Mouse (Mus musculus): Measurements from ENCODE around the gene Gtse1. TPM values are rescaled to one million over a fixed set of nuclear protein-coding genes. Genes with fewer than 3 reads are reported as not detected.

Gene Gtse1
- polyA plus RNA-seq, 1 experiment from 2014 or later: 18.9 TPM

- ATAC-seq (ENCODE audit: low read depth): no peak
- 80% methylated on average over 10 of the region's 10 CpGs for WGBS
- H3K36me3 ChIP-seq (ENCODE audit: control insufficient read depth, insufficient read depth, low read length): peaks cover 21% of the 10 kb centered on the region
Measured at GRCm38 (mm10) chr15:85902505-85902904, 43.0 kb downstream of the Gtse1 start.

GRCm38 (mm10) chr15:85903826-85904225 is 44.3 kb downstream of the Gtse1 start:
- Histone ChIP-seq H3K4me1 (ENCODE audit: control insufficient read depth, insufficient read depth, low read length) (no peaks in the 10 kb centered on the region), H3K9ac (ENCODE audit: low read depth, low read length) (no peak overlapping the region), H3K4me3 (ENCODE audit: low read depth, low read length) (no peak overlapping the region), H3K36me3 (ENCODE audit: control insufficient read depth, insufficient read depth, low read length) (0 out of 2 replicates have a peak, but pooled peaks cover 8% of the 10 kb centered on the region), H3K27ac (replicated peaks; ENCODE audit: low read depth, low read length) (no peak overlapping the region), H3K9me3 (ENCODE audit: control insufficient read depth, low read length) (no peaks in the 10 kb centered on the region), H3K4me2 (ENCODE audit: low read depth, low read length) (no peak overlapping the region), H3K27me3 (replicated peaks; ENCODE audit: control insufficient read depth, insufficient read depth, low read length) (no peaks in the 10 kb centered on the region)
- ATAC-seq (ENCODE audit: low read depth): no peak
- DNase-seq (ENCODE audit: low spot score): no peak
- 62% methylated on average over 8 of the region's 8 CpGs for WGBS

More at GRCm38 (mm10) chr15:85902505-85902904, 43.0 kb downstream of the Gtse1 start:
- H3K4me3 ChIP-seq (ENCODE audit: low read depth, low read length): no peak overlapping the region
- H3K4me1 ChIP-seq (ENCODE audit: control insufficient read depth, insufficient read depth, low read length): no peaks in the 10 kb centered on the region
- no peaks in the 10 kb centered on the region for H3K27me3 ChIP-seq (replicated peaks; ENCODE audit: control insufficient read depth, insufficient read depth, low read length)
- DNase-seq (ENCODE audit: low spot score): no peak
- H3K4me2 ChIP-seq (ENCODE audit: low read depth, low read length): no peak overlapping the region
- no peak overlapping the region for H3K9ac ChIP-seq (ENCODE audit: low read depth, low read length)
- H3K27ac ChIP-seq (replicated peaks; ENCODE audit: low read depth, low read length): no peak overlapping the region
- H3K9me3 ChIP-seq (ENCODE audit: control insufficient read depth, low read length): no peaks in the 10 kb centered on the region

- Histone ChIP-seq H3K9ac (ENCODE audit: low read depth, low read length) (no peak overlapping the region), H3K27me3 (replicated peaks; ENCODE audit: control insufficient read depth, insufficient read depth, low read length) (no peaks in the 10 kb centered on the region), H3K27ac (replicated peaks; ENCODE audit: low read depth, low read length) (peak overlapping the region; percentile 5; the same call in 1 of the 2 replicates), H3K9me3 (ENCODE audit: control insufficient read depth, low read length) (0 out of 2 replicates have a peak, but pooled peaks cover 3% of the 10 kb centered on the region), H3K4me1 (ENCODE audit: control insufficient read depth, insufficient read depth, low read length) (peaks cover 9% of the 10 kb centered on the region), H3K4me2 (ENCODE audit: low read depth, low read length) (no peak overlapping the region), H3K36me3 (ENCODE audit: control insufficient read depth, insufficient read depth, low read length) (0 out of 2 replicates have a peak, but pooled peaks cover 2% of the 10 kb centered on the region), H3K4me3 (ENCODE audit: low read depth, low read length) (no peak overlapping the region)
- 82% methylated on average over 7 of the region's 7 CpGs for WGBS
- DNase-seq (ENCODE audit: low spot score) (no peak), ATAC-seq (ENCODE audit: low read depth) (no peak)
Measured at GRCm38 (mm10) chr15:85908660-85909491, 49.3 kb downstream of the Gtse1 start.

- Histone ChIP-seq H3K27me3 (replicated peaks; ENCODE audit: control insufficient read depth, insufficient read depth, low read length) (no peaks in the 10 kb centered on the region), H3K36me3 (ENCODE audit: control insufficient read depth, insufficient read depth, low read length) (0 out of 2 replicates have a peak, but pooled peaks cover 3% of the 10 kb centered on the region), H3K4me2 (ENCODE audit: low read depth, low read length) (no peak overlapping the region), H3K9ac (ENCODE audit: low read depth, low read length) (no peak overlapping the region), H3K27ac (replicated peaks; ENCODE audit: low read depth, low read length) (peak overlapping the region; percentile 5; the same call in 1 of the 2 replicates), H3K9me3 (ENCODE audit: control insufficient read depth, low read length) (0 out of 2 replicates have a peak, but pooled peaks cover 5% of the 10 kb centered on the region), H3K4me3 (ENCODE audit: low read depth, low read length) (no peak overlapping the region), H3K4me1 (ENCODE audit: control insufficient read depth, insufficient read depth, low read length) (peaks cover 9% of the 10 kb centered on the region)
- ATAC-seq (ENCODE audit: low read depth) (0 out of 2 replicates have a peak, but pooled peaks have one; percentile 4), DNase-seq (ENCODE audit: low spot score) (no peak)
- 86% methylated on average over 3 of the region's 3 CpGs for WGBS
Measured at GRCm38 (mm10) chr15:85909492-85909829, 49.9 kb downstream of the Gtse1 start.

DNA sequence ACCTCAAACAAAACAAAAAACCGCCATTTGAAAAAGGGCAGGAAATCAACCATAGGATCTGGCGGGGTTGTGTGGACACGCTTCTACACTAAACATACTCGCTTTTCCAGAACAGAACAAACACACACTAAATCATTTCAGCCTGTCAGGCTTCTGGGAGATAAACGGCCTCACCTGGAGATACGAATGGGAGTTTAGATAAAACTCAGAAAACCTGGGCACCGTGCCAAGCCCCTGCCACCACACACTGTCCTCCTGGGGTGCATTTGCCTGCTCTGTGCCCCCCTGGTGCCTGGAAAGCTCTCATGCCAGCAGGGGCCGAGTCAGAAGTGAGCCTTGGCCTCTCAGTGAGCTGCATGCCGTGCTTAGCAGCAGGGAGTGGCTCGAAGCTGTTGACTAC is 50.4 kb downstream of the Gtse1 start:
- Histone ChIP-seq H3K9ac (ENCODE audit: low read depth, low read length) (no peak overlapping the region), H3K4me1 (ENCODE audit: control insufficient read depth, insufficient read depth, low read length) (peaks cover 9% of the 10 kb centered on the region), H3K9me3 (ENCODE audit: control insufficient read depth, low read length) (0 out of 2 replicates have a peak, but pooled peaks cover 5% of the 10 kb centered on the region), H3K4me3 (ENCODE audit: low read depth, low read length) (no peak overlapping the region), H3K27ac (replicated peaks; ENCODE audit: low read depth, low read length) (peak overlapping the region; percentile 58; the same call in 1 of the 2 replicates), H3K27me3 (replicated peaks; ENCODE audit: control insufficient read depth, insufficient read depth, low read length) (no peaks in the 10 kb centered on the region), H3K4me2 (ENCODE audit: low read depth, low read length) (no peak overlapping the region), H3K36me3 (ENCODE audit: control insufficient read depth, insufficient read depth, low read length) (0 out of 2 replicates have a peak, but pooled peaks cover 3% of the 10 kb centered on the region)
- 42% methylated on average over 9 of the region's 10 CpGs for WGBS
- DNase-seq (ENCODE audit: low spot score) (peak; percentile 50), ATAC-seq (ENCODE audit: low read depth) (peak; percentile 71)

DNA sequence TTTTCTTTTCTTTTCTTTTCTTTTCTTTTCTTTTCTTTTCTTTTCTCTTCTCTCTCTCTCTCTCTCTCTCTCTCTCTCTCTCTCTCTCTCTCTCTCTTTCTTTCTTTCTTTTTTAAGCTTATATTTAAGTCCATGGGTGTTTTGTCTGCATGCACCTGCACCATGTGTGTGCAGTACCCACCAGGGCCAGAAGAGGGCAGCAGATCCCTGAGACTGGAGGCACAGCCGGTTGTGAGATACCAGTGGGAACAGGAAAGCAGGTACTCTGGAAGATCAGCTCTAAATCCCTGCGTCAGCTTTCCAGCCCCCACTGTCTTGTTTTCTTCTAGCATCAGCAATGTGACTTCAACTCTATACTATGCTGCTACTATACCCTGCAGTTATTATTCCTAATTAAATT is 54.1 kb downstream of the Gtse1 start:
- no peak for ATAC-seq (ENCODE audit: low read depth)

DNA sequence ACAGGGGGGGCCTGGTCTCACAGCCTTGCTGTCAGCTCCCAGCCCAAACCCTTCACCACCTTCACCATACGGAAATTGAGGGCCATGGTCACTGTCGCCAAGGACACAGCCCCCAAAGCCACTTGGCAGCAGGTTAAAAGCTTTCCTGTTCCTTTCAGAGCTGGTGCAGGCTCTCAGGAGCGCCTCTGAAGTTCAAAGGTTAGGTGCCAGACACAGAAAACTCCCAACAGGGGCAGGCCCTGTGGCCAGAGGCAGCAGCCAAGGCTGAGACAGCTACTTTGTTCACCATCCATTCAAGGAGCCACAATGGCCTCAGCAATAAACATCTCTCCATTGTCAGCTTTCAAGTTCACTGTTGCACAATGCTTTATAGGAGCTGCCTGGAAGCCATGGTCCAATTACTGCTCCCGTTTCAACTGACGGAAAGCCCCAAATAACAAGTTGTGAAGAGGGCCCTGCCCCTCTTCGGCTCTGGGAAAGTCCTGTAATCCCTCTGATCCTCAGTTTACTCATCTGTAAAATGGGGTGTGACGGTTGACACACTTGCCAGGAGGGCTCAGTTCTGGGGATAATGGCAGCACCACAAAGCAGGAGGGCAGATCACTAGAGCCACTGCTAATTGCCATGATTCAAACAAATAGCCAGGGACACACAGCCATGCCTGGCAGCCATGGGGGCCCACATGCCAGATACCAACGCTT is 59.8 kb downstream of the Gtse1 start:
- WGBS: 66% methylated on average over 8 of the region's 8 CpGs
- no peaks in the 10 kb centered on the region for H3K4me1 ChIP-seq (ENCODE audit: control insufficient read depth, insufficient read depth, low read length)
- no peaks in the 10 kb centered on the region for H3K27me3 ChIP-seq (replicated peaks; ENCODE audit: control insufficient read depth, insufficient read depth, low read length)
- DNase-seq (ENCODE audit: low spot score): no peak
- H3K9me3 ChIP-seq (ENCODE audit: control insufficient read depth, low read length): no peaks in the 10 kb centered on the region
- no peak for ATAC-seq (ENCODE audit: low read depth)
- no peak overlapping the region for H3K4me3 ChIP-seq (ENCODE audit: low read depth, low read length)
- no peak overlapping the region for H3K27ac ChIP-seq (replicated peaks; ENCODE audit: low read depth, low read length)
- H3K4me2 ChIP-seq (ENCODE audit: low read depth, low read length): no peak overlapping the region
- H3K9ac ChIP-seq (ENCODE audit: low read depth, low read length): no peak overlapping the region
- no peaks in the 10 kb centered on the region for H3K36me3 ChIP-seq (ENCODE audit: control insufficient read depth, insufficient read depth, low read length)

More for the DNA sequence above, 54.1 kb downstream of the Gtse1 start:
- no peak overlapping the region for H3K4me2 ChIP-seq (ENCODE audit: low read depth, low read length)
- 0 out of 2 replicates have a peak, but pooled peaks cover 5% of the 10 kb centered on the region for H3K9me3 ChIP-seq (ENCODE audit: control insufficient read depth, low read length)
- peaks cover 9% of the 10 kb centered on the region for H3K4me1 ChIP-seq (ENCODE audit: control insufficient read depth, insufficient read depth, low read length)
- H3K9ac ChIP-seq (ENCODE audit: low read depth, low read length): no peak overlapping the region
- no peak overlapping the region for H3K27ac ChIP-seq (replicated peaks; ENCODE audit: low read depth, low read length)
- 0 out of 2 replicates have a peak, but pooled peaks cover 3% of the 10 kb centered on the region for H3K36me3 ChIP-seq (ENCODE audit: control insufficient read depth, insufficient read depth, low read length)
- H3K4me3 ChIP-seq (ENCODE audit: low read depth, low read length): no peak overlapping the region
- WGBS: 33% methylated on average over 2 of the region's 2 CpGs
- H3K27me3 ChIP-seq (replicated peaks; ENCODE audit: control insufficient read depth, insufficient read depth, low read length): no peaks in the 10 kb centered on the region
- peak; percentile 35 for DNase-seq (ENCODE audit: low spot score)

GRCm38 (mm10) chr15:85919892-85920248 is 60.3 kb downstream of the Gtse1 start:
- no peaks in the 10 kb centered on the region for H3K9me3 ChIP-seq (ENCODE audit: control insufficient read depth, low read length)
- H3K4me2 ChIP-seq (ENCODE audit: low read depth, low read length): no peak overlapping the region
- no peak overlapping the region for H3K4me3 ChIP-seq (ENCODE audit: low read depth, low read length)
- no peak for DNase-seq (ENCODE audit: low spot score)
- H3K4me1 ChIP-seq (ENCODE audit: control insufficient read depth, insufficient read depth, low read length): no peaks in the 10 kb centered on the region
- no peak overlapping the region for H3K27ac ChIP-seq (replicated peaks; ENCODE audit: low read depth, low read length)
- ATAC-seq (ENCODE audit: low read depth): no peak
- WGBS: 79% methylated on average over 8 of the region's 8 CpGs
- no peak overlapping the region for H3K9ac ChIP-seq (ENCODE audit: low read depth, low read length)
- no peaks in the 10 kb centered on the region for H3K27me3 ChIP-seq (replicated peaks; ENCODE audit: control insufficient read depth, insufficient read depth, low read length)
- H3K36me3 ChIP-seq (ENCODE audit: control insufficient read depth, insufficient read depth, low read length): no peaks in the 10 kb centered on the region

All from embryonic facial prominence, embryonic 14.5 days (tissue).